Mouse (Mus musculus): ENCODE results near the gene Adgrf2. TPM values are rescaled to one million over a fixed set of nuclear protein-coding genes. Genes with fewer than 3 reads are reported as not detected.

Adgrf2 gene
- total RNA-seq, 4 experiments from 2014 or later = 0.10 to 0.38 (median 0.15) TPM

Other genes starting within 250 kb of the Adgrf2 start
- not detected for gene Opn5, start 130.8 kb downstream of the Adgrf2 start, total RNA-seq (2022)
- under 1 TPM; 0.07 to 0.39 (median 0.34) TPM for gene Adgrf4, start 49.9 kb downstream of the Adgrf2 start, total RNA-seq (2022)
- 10 to 100 TPM in 2 of 4 experiments, 1 to 10 TPM in 2; 8.7 to 10.4 (median 9.6) TPM for gene Cd2ap, start 134.5 kb upstream of the Adgrf2 start, total RNA-seq (2022)

Measured in gastrocnemius, adult 8-10 months (tissue).